Mouse (Mus musculus) central nervous system, embryonic 18 days (tissue): Measurements from ENCODE around the gene Aspa. TPM values are rescaled to one million over a fixed set of nuclear protein-coding genes. Genes with fewer than 3 reads are reported as not detected.

Experiments used
- polyA plus RNA-seq: library from polyadenylated mRNA; depleted of rRNA; stranded (reverse); fragments of >200 nt; gene quantifications from 2 replicates; pipeline ENCODE4 v1.2.3, GENCODE M21; 2012; rRNA removed

Aspa gene
- polyA plus RNA-seq: 2.5 and 2.6 TPM in 2 replicates

DNA sequence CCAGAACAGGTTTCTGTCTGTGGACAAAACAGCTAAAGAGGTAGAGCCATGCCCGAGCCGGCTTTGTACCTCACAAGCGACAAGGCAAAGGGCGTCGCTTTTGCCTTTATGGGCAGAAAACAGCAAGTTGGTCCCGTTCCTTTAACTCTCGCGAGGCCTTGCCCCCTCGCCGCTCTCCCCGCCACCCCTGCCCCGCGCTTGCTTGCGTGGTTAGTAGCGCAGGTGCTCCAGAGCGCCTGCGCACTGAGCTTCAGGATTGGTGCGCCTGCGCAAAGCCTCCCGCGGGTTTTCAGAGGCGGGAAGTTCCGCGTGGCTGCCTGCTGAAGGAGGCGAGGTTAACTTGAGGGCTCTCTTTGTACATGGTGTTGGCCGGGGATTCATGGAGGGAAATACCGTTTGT, at the start of gene Aspa, which contains the start of the genes Gm49340 and Spata22:
TSS of gene Aspa (minus strand) at position 155 of the 400 bp plus-strand sequence.
TSS of gene Gm49340 (plus strand) at position 300 of the 400 bp plus-strand sequence.
TSS of gene Spata22 (plus strand) at position 300 of the 400 bp plus-strand sequence.

DNA sequence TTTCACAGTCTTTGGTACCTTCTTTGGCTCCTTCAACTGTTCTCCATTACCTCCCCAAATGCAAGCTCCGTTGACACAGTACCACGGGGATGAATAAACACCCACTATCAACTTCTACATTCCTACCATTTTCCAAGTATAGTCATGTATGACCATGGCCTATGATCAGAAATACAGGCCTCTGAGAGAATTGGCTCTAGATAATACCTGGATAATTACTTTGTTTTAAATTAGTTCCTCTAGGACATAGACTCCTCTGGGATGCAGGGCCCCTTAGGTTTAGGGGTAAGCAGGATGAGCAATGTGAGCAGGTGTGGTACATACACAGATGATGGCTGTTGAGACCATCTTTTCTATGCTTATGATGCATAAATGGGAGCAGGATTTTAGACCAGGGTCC, 41.5 kb upstream of the Aspa start, which contains the start of gene Olfr376:
TSS of gene Olfr376 (plus strand) at position 301 of the 400 bp plus-strand sequence.

DNA sequence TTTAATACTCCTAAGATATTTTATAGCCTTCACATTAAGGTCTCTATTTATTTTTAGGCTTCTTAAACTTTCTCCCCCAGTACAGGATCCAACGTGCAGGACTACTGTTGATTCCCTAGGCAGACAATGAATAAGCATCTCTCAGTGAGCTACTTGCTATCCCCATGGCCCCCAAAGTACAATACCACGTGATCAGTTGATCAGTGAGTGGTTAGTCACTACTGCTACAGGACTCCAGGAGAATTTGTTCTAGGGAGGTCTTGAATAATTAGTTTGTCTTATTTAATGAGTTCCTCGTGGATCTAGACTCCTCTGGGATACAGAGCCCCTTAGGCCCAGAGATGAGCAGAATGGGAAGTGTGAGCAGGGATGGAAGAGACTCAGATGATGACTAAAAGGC, 21.1 kb upstream of the Aspa start, which contains the start of gene Olfr20:
TSS of gene Olfr20 (plus strand) at position 301 of the 400 bp plus-strand sequence.

DNA sequence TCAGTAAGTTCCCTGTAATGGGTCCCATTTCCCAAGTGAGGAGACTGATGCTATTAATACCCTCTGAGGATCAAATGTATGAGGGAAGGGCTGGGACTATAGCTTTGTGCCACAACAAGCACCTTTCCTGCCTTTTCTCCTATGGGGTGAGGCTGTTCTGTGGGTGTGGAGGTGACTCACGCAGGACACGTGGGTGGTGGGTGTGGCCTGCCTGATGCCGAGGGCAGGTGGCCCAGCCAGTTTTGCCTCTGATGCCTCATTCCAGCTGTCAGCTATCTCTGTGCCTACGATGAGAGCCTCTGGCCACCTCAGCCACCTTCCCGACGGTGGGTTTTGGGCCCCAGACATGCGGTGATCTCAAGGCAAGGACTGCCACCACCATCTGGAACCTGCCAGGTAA, 62.1 kb downstream of the Aspa start, which contains the start of gene Trpv3:
TSS of gene Trpv3 (plus strand) at position 122 of the 400 bp plus-strand sequence.

Other genes starting within 250 kb of the Aspa start
- 0.12 and 0.14 TPM in 2 replicates for gene Itgae, start 239.0 kb downstream of the Aspa start, polyA plus RNA-seq
- 0.95 and 1.3 TPM in 2 replicates for gene Haspin, start 191.3 kb downstream of the Aspa start, polyA plus RNA-seq
- gene P2rx5, start 169.2 kb downstream of the Aspa start, polyA plus RNA-seq: 0.75 and 1.1 TPM in 2 replicates
- gene Emc6, start 152.6 kb downstream of the Aspa start, polyA plus RNA-seq: 91.8 and 93.2 TPM in 2 replicates
- 80.0 and 80.1 TPM in 2 replicates for gene Tax1bp3, start 152.5 kb downstream of the Aspa start, polyA plus RNA-seq
- gene Ctns, start 130.6 kb downstream of the Aspa start, polyA plus RNA-seq: 21.3 and 21.5 TPM in 2 replicates
- 2.0 and 2.4 TPM in 2 replicates for gene Shpk, start 130.1 kb downstream of the Aspa start, polyA plus RNA-seq
- gene Trpv1, start 95.3 kb downstream of the Aspa start, polyA plus RNA-seq: 0.19 and 0.64 TPM in 2 replicates
- gene Trpv3, start 62.2 kb downstream of the Aspa start, polyA plus RNA-seq: 0.30 and 0.37 TPM in 2 replicates
- gene Gm49340, start 145 bp upstream of the Aspa start, polyA plus RNA-seq: not detected in 2 replicates
- 0.05 TPM in 1 of 2 replicates, not detected in the other for gene Spata22, start 145 bp upstream of the Aspa start, polyA plus RNA-seq
- gene Olfr20, start 21.2 kb upstream of the Aspa start, polyA plus RNA-seq: not detected in 2 replicates
- not detected in 2 replicates for gene Olfr376, start 41.6 kb upstream of the Aspa start, polyA plus RNA-seq
- not detected in 2 replicates for gene Olfr1, start 70.0 kb upstream of the Aspa start, polyA plus RNA-seq
- gene Olfr378, start 98.9 kb upstream of the Aspa start, polyA plus RNA-seq: not detected in 2 replicates
- not detected in 2 replicates for gene Olfr380, start 127.9 kb upstream of the Aspa start, polyA plus RNA-seq
- not detected in 2 replicates for gene Olfr381, start 162.0 kb upstream of the Aspa start, polyA plus RNA-seq
- gene Olfr382, start 187.6 kb upstream of the Aspa start, polyA plus RNA-seq: not detected in 2 replicates